Mouse (Mus musculus): ENCODE results near the gene Matn4. TPM values are rescaled to one million over a fixed set of nuclear protein-coding genes. Genes with fewer than 3 reads are reported as not detected.
"Not testable (repeated sequence)": the region's sequence is repeated elsewhere in the genome, so short reads cannot be mapped to it uniquely, and the experiment has no call there.

The Matn4 gene
- polyA plus RNA-seq, 1 experiment from 2014 or later = 1.9 TPM

DNA sequence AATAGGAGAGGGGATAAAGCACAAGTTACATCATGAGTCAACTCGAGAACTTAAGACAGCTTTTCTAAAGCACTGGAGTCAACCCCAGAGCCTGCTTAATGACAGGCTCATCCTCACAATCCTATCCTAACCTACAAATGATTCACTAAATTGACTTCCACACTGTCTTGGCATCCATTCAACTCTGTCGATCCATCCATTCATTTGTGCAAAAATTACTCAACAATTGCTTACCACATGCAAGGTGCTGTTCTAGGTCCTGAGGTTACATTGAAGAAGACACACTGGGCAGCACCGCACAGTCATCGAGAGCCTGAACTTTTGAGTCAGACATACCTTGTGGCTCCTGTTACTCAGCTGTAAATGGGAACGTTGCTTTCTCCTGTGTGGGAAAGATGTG, 45.9 kb downstream of the Matn4 start:
- 82% methylated on average over 5 of the region's 5 CpGs for WGBS
- Histone ChIP-seq H3K4me2 (ENCODE audit: low read length) (no peak overlapping the region), H3K9me3 (ENCODE audit: control insufficient read depth, low read length) (no peaks in the 10 kb centered on the region), H3K27ac (ENCODE audit: low read depth) (no peak overlapping the region), H3K4me1 (replicated peaks; ENCODE audit: control insufficient read depth, insufficient read depth, low read length) (no peaks in the 10 kb centered on the region), H3K4me3 (ENCODE audit: low read depth, low read length) (no peak overlapping the region), H3K36me3 (ENCODE audit: control insufficient read depth, insufficient read depth, low read length) (no peaks in the 10 kb centered on the region), H3K9ac (ENCODE audit: low read length) (no peak overlapping the region), H3K27me3 (replicated peaks; ENCODE audit: control insufficient read depth, insufficient read depth, low read length) (0 out of 2 replicates have a peak, but pooled peaks cover 3% of the 10 kb centered on the region)
- DNase-seq (ENCODE audit: low spot score) = no peak
- no peak for ATAC-seq (replicated peaks; ENCODE audit: low FRiP score, low TSS enrichment, low read depth)

DNA sequence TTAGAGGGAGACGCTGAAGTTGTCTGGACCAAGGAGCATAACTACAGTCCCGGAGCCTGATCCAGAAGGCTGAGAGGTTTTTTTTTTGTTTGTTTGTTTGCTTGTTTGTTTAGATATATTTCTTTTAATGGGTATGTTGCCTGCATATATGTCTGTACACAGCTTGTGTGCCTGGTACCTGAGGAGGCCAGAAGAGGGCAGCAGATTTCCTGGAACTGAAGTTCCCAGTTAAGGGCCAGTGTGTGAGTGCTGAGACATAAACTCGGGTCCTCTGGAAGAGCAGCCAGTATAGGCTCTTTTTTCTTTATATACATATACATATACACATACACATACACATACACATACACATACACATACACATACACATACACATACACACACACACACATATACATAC, 46.6 kb downstream of the Matn4 start:
- Histone ChIP-seq H3K4me1 (replicated peaks; ENCODE audit: control insufficient read depth, insufficient read depth, low read length) (no peaks in the 10 kb centered on the region), H3K27me3 (replicated peaks; ENCODE audit: control insufficient read depth, insufficient read depth, low read length) (0 out of 2 replicates have a peak, but pooled peaks cover 3% of the 10 kb centered on the region), H3K36me3 (ENCODE audit: control insufficient read depth, insufficient read depth, low read length) (no peaks in the 10 kb centered on the region), H3K4me2 (ENCODE audit: low read length) (no peak overlapping the region), H3K9me3 (ENCODE audit: control insufficient read depth, low read length) (no peaks in the 10 kb centered on the region), H3K4me3 (ENCODE audit: low read depth, low read length) (no peak overlapping the region), H3K27ac (ENCODE audit: low read depth) (no peak overlapping the region), H3K9ac (ENCODE audit: low read length) (no peak overlapping the region)
- WGBS = 82% methylated on average over 3 of the region's 3 CpGs
- DNase-seq (ENCODE audit: low spot score) (no peak), ATAC-seq (replicated peaks; ENCODE audit: low FRiP score, low TSS enrichment, low read depth) (no peak)

GRCm38 (mm10) chr2:164356177-164356967, 48.6 kb downstream of the Matn4 start:
- no peaks in the 10 kb centered on the region for H3K4me1 ChIP-seq (replicated peaks; ENCODE audit: control insufficient read depth, insufficient read depth, low read length)
- no peak overlapping the region for H3K4me2 ChIP-seq (ENCODE audit: low read length)
- ATAC-seq (replicated peaks; ENCODE audit: low FRiP score, low TSS enrichment, low read depth) (no peak), DNase-seq (ENCODE audit: low spot score) (no peak)
- H3K27ac ChIP-seq (ENCODE audit: low read depth) = no peak overlapping the region
- no peaks in the 10 kb centered on the region for H3K9me3 ChIP-seq (ENCODE audit: control insufficient read depth, low read length)
- no peak overlapping the region for H3K9ac ChIP-seq (ENCODE audit: low read length)
- 0 out of 2 replicates have a peak, but pooled peaks cover 3% of the 10 kb centered on the region for H3K27me3 ChIP-seq (replicated peaks; ENCODE audit: control insufficient read depth, insufficient read depth, low read length)
- H3K4me3 ChIP-seq (ENCODE audit: low read depth, low read length) = no peak overlapping the region
- no peaks in the 10 kb centered on the region for H3K36me3 ChIP-seq (ENCODE audit: control insufficient read depth, insufficient read depth, low read length)
- 73% methylated on average over 11 of the region's 11 CpGs for WGBS

- ATAC-seq (replicated peaks; ENCODE audit: low FRiP score, low TSS enrichment, low read depth) (no peak), DNase-seq (ENCODE audit: low spot score) (no peak)
- no peak overlapping the region for H3K27ac ChIP-seq (ENCODE audit: low read depth)
- H3K27me3 ChIP-seq (replicated peaks; ENCODE audit: control insufficient read depth, insufficient read depth, low read length) = no peaks in the 10 kb centered on the region
- no peaks in the 10 kb centered on the region for H3K4me1 ChIP-seq (replicated peaks; ENCODE audit: control insufficient read depth, insufficient read depth, low read length)
- no peak overlapping the region for H3K9ac ChIP-seq (ENCODE audit: low read length)
- WGBS = 90% methylated on average over 11 of the region's 11 CpGs
- H3K36me3 ChIP-seq (ENCODE audit: control insufficient read depth, insufficient read depth, low read length) = no peaks in the 10 kb centered on the region
- no peak overlapping the region for H3K4me2 ChIP-seq (ENCODE audit: low read length)
- no peaks in the 10 kb centered on the region for H3K9me3 ChIP-seq (ENCODE audit: control insufficient read depth, low read length)
- H3K4me3 ChIP-seq (ENCODE audit: low read depth, low read length) = no peak overlapping the region
Measured at GRCm38 (mm10) chr2:164353356-164353755, 51.6 kb downstream of the Matn4 start.

DNA sequence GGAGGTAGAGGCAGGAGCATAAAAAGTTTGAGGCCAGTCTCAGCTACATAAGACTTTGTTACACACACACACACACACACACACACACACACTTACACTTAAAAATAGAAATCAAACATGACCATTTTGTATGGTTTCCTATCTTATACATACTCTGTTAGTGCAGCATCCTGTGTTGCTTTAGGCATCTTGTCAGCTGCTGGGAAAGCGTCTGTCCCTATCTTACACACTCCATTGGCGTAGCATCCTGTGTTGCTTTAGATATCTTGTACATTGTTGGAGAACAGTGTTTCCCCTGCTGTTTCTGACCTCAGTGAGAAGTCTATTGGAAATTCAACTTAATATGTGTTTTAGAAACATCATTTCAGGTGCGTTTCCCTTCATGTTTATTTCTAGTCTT, 52.3 kb downstream of the Matn4 start:
- DNase-seq (ENCODE audit: low spot score) (no peak), ATAC-seq (replicated peaks; ENCODE audit: low FRiP score, low TSS enrichment, low read depth) (no peak)
- Histone ChIP-seq H3K4me3 (ENCODE audit: low read depth, low read length) (no peak overlapping the region), H3K4me1 (replicated peaks; ENCODE audit: control insufficient read depth, insufficient read depth, low read length) (no peaks in the 10 kb centered on the region), H3K27me3 (replicated peaks; ENCODE audit: control insufficient read depth, insufficient read depth, low read length) (no peaks in the 10 kb centered on the region), H3K27ac (ENCODE audit: low read depth) (no peak overlapping the region), H3K4me2 (ENCODE audit: low read length) (no peak overlapping the region), H3K9ac (ENCODE audit: low read length) (no peak overlapping the region), H3K36me3 (ENCODE audit: control insufficient read depth, insufficient read depth, low read length) (no peaks in the 10 kb centered on the region), H3K9me3 (ENCODE audit: control insufficient read depth, low read length) (no peaks in the 10 kb centered on the region)
- WGBS = 84% methylated on average over 3 of the region's 3 CpGs

DNA sequence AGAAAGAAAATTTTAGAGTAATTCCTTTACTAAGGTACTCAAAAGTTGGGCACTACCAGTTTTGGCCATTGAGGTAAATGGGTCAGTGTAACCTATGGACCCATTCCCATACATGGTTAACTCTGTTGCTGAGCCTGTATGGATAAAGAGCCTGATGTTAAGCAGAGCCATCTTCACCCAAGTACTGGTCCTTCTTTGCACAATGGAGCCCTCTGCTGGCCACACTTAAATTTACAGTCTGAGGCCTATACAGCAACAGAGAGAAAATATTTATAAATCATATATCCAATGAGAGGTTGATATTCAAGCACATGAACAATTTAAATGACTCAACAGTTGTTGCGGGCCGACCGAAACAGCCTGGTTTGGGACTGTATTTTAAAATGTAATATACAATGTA, 56.0 kb downstream of the Matn4 start:
- H3K9me3 ChIP-seq (ENCODE audit: control insufficient read depth, low read length) = no peaks in the 10 kb centered on the region
- no peak overlapping the region for H3K4me2 ChIP-seq (ENCODE audit: low read length)
- DNase-seq (ENCODE audit: low spot score) = peak; percentile 64
- H3K36me3 ChIP-seq (ENCODE audit: control insufficient read depth, insufficient read depth, low read length) = no peaks in the 10 kb centered on the region
- H3K4me1 ChIP-seq (replicated peaks; ENCODE audit: control insufficient read depth, insufficient read depth, low read length) = no peaks in the 10 kb centered on the region
- H3K4me3 ChIP-seq (ENCODE audit: low read depth, low read length) = no peak overlapping the region
- H3K9ac ChIP-seq (ENCODE audit: low read length) = no peak overlapping the region
- no peaks in the 10 kb centered on the region for H3K27me3 ChIP-seq (replicated peaks; ENCODE audit: control insufficient read depth, insufficient read depth, low read length)
- WGBS = 92% methylated on average over 3 of the region's 3 CpGs
- no peak overlapping the region for H3K27ac ChIP-seq (ENCODE audit: low read depth)
- ATAC-seq (replicated peaks; ENCODE audit: low FRiP score, low TSS enrichment, low read depth) = no peak

DNA sequence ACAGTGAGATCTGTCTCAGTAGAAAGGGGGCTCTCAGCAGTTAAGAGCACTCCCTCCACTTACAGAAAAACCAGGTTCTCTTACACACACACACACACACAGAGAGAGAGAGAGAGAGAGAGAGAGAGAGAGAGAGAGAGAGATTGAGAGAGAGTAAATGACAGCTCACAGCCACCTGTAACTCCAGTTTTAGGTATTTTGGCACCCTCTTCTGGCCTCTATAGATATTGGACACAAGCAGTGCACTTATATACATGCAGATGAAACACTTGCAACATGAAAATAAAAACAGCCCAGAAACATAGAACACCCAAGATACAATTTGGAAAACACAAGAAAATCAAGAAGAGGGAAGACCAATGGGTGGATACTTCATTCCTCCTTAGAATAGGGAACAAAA, 57.3 kb downstream of the Matn4 start:
- not testable (repeated sequence) for ATAC-seq (replicated peaks; ENCODE audit: low FRiP score, low TSS enrichment, low read depth); DNase-seq (ENCODE audit: low spot score); H3K36me3 ChIP-seq (ENCODE audit: control insufficient read depth, insufficient read depth, low read length); H3K9ac ChIP-seq (ENCODE audit: low read length); H3K4me2 ChIP-seq (ENCODE audit: low read length); H3K27ac ChIP-seq (ENCODE audit: low read depth); H3K9me3 ChIP-seq (ENCODE audit: control insufficient read depth, low read length); H3K4me3 ChIP-seq (ENCODE audit: low read depth, low read length); H3K27me3 ChIP-seq (replicated peaks; ENCODE audit: control insufficient read depth, insufficient read depth, low read length); H3K4me1 ChIP-seq (replicated peaks; ENCODE audit: control insufficient read depth, insufficient read depth, low read length)

- H3K4me1 ChIP-seq (replicated peaks; ENCODE audit: control insufficient read depth, insufficient read depth, low read length); DNase-seq (ENCODE audit: low spot score); H3K9ac ChIP-seq (ENCODE audit: low read length); H3K27me3 ChIP-seq (replicated peaks; ENCODE audit: control insufficient read depth, insufficient read depth, low read length); H3K9me3 ChIP-seq (ENCODE audit: control insufficient read depth, low read length); H3K4me2 ChIP-seq (ENCODE audit: low read length); H3K36me3 ChIP-seq (ENCODE audit: control insufficient read depth, insufficient read depth, low read length); ATAC-seq (replicated peaks; ENCODE audit: low FRiP score, low TSS enrichment, low read depth); H3K27ac ChIP-seq (ENCODE audit: low read depth); H3K4me3 ChIP-seq (ENCODE audit: low read depth, low read length): not testable (repeated sequence)
- WGBS = 88% methylated on average over 1 of the region's 1 CpGs
Measured at GRCm38 (mm10) chr2:164343732-164344131, 61.2 kb downstream of the Matn4 start.

Measured in intestine, embryonic 14.5 days (tissue).